Mouse (Mus musculus) skeletal muscle tissue, adult 2 months (tissue): ENCODE data around the gene Lbhd1.
"Not testable (repeated sequence)": the region's sequence is repeated elsewhere in the genome, so short reads cannot be mapped to it uniquely, and the experiment has no call there.

Experiments
- DNase-seq: peaks from one replicate; pipeline ENCODE4 v3.0.0-alpha.2; 2012; ENCODE audit warnings: low read depth, low spot score

Lbhd1 gene

DNA sequence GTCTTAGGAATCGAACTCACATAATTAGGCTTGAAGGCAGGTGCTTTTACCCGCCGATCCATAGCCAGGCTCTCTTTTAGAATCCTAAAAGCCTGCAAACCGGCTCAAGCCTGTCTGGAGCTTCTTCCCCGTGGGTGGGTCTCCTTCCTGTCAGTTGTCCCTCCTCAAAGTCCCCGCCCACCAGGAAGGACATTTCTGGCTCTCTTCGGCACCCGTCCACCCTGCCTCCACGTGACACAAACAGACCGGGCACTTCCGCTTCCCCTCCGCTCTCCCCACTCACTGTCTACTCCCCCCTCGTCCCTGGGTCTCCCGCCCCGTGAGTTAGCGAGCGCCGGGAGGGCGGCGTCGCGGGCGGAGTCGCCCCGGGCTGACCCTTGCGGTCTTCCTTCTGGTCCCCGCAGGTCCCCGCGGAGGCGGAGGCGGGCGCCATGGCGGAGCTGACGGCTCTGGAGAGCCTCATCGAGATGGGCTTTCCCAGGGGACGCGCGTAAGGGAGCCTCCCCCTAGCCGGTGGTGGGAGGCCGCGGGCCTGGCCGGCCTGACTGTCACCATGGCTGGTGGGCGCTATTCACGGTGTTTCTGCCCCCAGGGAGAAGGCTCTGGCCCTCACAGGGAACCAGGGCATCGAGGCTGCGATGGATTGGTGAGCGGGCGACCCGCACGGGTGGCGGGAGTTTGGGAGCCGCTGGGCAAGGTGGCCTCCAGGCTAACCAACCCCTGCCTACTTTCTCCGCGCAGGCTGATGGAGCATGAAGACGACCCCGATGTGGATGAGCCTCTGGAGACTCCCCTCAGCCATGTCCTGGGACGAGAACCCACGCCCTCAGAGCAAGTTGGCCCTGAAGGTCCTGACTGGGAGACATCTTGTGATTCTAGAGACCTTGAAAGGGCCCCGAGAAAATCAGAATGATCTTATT lies 12.0 kb upstream of the Lbhd1 start, which contains the start of gene Ubxn1:
Gene Ubxn1, plus strand, starts transcription at position 230 of the 920 bp plus-strand sequence.
- peak; percentile 96 for DNase-seq

DNA sequence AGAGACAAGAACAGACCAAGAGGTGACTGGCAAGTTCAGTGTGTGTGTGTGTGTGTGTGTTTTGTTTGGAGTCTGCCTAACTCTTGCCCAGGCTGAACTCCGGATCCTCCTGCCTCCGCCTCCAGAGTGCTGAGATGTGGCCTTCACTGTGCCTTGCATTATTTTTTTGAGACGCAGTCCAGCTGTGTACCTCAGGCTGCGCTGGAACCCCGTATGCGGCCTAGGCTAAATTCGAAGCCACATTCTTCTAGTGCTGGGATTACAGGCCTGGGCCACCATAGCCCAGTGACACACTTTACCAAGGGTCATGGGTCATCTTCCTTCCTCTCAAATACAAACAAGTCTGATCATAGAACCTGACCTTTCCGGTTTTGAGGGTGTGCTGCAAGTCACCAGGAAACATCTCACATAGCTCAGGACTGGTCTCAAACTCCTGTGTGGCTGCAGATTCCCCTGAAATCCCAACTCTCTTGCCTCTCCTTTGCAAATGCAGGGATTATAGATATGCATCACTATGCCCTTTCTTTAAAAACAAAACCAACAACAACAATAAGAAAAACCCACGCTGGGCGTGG lies 11.2 kb upstream of the Lbhd1 start:
- DNase-seq, result no peak

DNA sequence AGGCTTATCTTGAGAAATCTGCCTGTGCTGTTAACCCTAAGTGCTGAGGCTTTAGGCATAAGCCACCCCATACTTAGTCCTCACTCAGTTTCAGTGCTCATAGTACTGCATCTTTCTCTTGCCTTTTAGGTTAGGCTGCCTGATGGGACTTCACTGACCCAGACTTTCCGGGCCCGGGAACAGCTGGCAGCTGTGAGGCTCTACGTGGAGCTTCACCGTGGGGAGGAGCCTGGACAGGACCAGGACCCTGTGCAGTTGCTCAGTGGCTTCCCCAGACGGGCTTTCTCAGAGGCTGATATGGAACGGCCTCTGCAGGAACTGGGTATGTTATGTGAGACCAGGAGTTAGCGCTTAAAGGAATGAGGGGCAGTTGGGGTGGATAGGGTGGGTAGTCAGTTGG lies 8.5 kb upstream of the Lbhd1 start:
- no peak for DNase-seq

DNA sequence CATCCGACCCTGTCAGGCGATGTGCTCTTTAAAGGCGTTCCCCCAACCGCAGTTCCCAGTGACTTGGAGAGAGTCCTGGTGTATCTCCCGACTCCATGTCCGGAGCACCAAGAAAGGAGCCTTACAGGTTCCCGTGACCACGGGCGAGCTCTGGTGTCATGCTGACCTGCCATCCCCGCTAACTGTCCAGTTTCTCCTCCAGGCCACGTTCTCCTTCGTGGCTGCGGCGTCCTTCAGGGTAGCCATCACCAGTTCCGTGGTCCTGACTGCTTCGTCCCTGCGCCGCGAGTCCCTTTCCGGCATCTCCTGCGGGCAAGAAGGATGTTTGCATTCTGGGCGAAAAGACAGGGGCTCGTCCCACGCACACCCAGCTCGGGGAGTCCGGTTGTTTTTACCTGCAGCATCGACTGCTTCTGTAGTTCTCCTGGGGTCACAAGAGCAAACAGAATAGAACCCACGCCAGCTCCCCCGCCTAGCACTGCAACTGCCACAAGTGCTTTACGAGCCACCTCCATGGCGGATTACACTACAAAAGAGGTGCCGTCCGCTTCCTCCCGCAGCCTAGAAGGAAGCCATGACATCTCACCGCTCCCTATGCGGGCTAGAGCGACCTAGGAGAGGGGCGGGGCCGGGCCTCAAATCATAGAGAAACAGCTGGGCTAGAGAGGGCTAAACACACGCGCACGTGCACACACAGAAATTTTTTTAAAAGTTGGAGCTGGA lies 3.1 kb upstream of the Lbhd1 start, which contains the start of gene Uqcc3:
Gene Uqcc3, minus strand, starts transcription at position 613 of the 723 bp plus-strand sequence.
- DNase-seq, result peak; percentile 71

DNA sequence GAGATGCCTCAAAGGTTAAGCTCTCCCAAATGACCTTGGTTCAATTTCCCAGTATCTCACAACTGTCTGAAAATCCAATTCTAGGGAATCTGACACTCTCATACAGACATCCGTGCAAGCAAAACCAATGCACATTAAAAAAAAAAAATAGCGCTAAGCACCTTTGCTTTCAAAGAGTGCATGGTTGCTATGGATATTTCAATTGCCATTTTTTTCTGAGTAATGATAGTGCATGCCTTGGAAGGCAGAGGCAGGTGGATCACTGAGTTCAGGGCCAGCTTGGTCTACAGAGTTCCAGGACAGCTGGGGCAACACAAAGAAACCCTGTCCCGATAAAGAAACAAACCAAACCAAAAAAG lies 2.5 kb upstream of the Lbhd1 start:
- no peak for DNase-seq

DNA sequence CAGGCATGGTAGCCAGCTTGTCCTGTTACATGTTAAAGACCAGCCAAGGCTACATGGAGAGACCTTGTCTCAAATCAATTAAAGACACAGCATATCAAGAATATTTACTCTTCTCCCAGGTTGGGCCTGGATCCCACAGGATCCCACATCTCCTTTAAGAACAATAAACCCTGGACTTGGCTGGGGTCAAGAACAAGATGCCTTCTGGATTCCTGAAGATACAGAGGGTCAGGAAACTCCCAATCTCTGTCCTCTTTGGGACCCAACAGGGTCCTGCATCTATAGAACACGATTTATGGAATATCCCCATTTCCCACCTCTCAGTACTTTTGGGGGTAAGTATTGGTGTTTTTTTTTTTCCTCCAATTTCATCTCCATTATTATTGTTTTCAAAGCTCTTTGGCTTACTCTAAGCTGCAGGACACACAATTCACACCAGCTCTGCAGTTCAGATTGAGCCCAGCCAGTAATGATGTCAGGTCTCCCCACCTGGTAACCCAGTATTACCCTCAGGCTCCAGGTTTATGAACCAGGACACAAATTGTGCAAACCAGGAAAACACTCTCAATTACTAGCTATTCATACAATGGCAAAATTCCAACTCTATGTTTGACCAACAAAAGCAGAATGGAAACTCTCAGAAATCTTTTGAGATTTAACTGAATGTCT lies 3.5 kb downstream of the Lbhd1 start:
- no peak for DNase-seq

DNA sequence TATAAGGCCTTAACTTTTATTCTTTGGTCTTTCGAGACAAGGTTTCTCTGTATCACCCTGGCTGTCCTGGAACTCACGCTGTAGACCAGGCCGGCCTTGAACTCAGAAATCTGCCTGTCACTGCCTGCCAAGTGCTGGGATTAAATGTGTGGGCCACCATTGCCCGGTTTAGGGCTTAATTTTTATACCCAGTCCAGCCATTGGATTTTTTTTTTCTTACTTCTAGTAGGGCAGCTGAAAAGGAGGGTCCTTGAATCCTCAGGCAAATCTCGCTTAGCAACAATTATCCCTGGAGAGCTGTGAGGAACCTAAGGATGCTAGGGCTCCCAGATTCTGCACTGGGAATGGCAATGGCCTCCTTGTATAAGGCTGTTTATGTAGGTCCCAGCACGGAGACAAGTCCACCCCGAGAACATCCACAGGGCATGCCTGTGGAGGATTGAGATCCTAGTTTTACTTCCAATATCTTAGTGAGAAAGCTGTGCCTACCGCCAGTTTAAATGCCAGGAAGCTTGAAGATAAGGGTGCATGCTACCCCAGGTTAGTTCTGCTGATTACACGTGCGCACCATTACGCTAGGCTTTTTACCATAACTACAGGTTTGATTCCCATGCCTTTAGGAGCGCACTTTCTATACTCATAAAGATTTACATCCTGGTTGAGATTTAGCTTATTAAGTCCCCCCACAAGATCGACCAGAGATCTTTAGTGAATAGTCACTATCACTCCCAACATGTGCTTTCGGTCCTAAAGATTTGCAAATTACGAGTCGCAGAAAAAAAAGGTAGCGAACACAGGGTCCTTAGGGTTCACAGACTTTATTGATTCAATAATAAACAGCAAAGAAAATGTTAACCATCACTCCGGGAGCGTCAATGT lies 4.3 kb downstream of the Lbhd1 start:
- no peak for DNase-seq

DNA sequence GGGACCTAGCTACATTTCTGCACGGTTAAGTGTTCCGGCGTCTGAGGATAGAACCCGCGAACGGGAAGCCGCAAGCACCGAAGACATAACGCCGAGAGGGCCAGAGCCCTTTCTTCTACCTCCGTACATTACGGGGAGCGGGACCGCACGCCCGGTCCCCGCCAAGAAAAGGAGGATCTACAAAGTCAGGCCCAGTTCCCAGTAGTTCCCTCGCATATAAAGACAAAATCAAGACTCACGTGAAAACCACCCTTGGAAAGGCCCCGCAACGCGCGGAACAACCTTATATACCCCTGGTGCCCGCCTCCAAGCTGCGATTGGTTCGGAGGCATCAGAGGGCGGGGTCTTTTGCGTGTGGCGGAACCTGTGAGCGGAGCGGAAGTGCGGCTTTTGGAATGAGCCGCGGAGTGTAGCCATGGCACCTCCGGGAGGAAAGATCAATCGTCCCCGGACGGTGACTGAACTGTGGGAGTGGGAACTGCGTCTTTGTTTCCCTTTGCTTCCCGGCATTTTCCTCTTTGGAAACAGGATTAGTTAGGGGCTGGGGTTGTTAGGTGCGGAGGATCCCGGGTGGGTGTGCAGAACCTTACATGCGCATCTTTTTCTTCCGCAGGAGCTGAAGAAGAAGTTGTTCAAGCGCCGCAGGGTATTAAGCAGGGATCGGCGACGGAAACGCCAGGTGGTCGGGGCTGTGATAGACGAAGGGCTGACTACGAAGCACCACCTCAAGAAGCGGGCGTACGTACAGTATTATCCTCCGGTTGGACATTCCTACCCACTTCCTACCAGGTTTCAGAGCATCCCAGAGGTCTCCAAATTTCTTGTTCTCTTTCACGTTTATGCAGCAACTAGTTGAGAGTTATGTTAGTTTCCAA lies 5.2 kb downstream of the Lbhd1 start, which contains the start of the genes 1810009A15Rik and Gm49416:
Gene 1810009A15Rik, plus strand, starts transcription at position 343 of the 875 bp plus-strand sequence.
Gene Gm49416, plus strand, starts transcription at position 416 of the 875 bp plus-strand sequence.
- DNase-seq, result peak; percentile 94

DNA sequence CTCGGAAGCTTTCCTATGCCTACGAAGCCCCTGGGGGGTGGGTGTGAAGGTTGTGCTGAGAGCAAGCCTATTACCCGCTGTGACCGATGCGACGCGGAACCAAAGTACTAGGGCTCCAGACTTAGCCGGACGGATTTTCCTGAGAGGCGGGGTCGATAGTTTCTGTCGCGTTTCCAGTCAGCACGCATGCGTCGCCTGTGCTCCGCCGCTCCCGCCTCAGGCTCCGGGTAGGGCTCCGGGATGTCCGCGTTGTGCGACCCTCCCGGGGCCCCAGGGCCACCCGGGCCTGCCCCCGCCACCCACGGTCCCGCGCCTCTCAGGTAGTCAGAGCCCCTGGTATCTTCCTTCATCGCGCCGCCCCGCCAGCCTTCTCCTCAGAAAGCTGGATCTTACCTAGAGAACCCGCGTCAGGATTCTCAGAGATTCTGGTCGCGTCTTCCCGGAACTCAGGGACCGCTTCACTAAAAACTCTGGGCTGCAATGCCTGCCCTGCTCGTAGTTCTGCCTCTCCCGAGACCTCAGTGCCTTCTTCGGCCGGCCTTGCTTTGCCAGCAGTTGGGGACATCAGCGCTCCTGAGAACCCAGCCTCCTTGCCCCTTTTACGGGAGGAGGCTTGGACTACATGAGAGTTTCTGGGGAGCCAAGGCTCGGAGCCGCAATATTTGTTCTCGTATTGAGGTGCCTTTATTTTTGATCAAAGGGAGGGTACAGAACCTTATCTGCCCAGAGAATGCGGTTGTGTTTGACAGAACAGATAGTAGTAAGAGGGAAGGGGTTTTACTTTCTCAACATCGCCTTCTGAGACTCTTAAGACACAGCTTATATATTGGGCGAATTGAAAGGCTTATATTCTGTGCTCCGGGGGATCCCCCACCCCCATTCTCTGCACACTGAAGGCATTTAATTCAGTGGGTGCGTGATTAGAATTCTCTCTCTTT lies 9.6 kb downstream of the Lbhd1 start, which contains the start of gene Ints5:
Gene Ints5, plus strand, starts transcription at position 177 of the 938 bp plus-strand sequence.
- peak; percentile 70 for DNase-seq

DNA sequence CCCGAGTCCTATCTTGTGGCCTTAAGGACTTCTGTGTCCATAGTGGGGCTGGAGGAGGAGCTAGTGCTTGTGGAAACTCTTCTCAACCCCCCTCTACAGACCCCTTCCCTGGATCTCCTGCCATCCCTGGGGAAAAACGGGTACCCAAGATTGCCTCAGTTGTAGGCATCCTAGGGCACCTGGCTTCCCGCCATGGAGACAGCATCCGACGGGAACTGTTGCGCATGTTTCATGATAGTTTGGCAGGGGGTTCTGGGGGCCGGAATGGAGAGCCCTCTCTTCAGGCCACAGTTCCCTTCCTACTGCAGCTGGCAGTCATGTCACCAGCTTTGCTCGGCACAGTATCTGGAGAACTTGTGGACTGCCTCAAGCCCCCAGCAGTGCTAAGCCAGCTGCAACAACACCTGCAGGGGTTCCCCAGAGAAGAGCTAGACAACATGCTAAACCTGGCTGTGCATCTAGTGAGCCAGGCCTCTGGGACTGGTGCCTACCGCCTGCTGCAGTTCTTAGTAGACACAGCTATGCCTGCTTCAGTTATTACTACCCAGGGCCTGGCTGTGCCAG lies 11.9 kb downstream of the Lbhd1 start:
- no peak for DNase-seq

DNA sequence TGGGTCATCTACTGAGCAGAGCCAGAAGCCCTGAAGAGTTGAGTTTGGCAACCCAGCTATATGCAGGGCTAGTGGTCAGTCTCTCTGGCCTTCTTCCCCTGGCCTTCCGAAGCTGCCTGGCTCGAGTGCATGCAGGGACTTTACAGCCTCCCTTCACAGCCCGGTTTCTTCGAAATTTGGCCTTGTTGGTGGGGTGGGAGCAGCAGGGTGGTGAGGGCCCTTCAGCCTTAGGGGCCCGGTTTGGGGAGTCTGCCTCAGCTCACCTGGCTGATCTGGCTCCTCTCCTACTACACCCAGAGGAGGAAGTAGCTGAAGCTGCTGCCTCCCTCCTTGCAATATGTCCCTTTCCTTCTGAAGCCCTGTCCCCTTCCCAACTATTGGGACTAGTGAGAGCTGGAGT lies 12.7 kb downstream of the Lbhd1 start:
- DNase-seq, result not testable (repeated sequence)

DNA sequence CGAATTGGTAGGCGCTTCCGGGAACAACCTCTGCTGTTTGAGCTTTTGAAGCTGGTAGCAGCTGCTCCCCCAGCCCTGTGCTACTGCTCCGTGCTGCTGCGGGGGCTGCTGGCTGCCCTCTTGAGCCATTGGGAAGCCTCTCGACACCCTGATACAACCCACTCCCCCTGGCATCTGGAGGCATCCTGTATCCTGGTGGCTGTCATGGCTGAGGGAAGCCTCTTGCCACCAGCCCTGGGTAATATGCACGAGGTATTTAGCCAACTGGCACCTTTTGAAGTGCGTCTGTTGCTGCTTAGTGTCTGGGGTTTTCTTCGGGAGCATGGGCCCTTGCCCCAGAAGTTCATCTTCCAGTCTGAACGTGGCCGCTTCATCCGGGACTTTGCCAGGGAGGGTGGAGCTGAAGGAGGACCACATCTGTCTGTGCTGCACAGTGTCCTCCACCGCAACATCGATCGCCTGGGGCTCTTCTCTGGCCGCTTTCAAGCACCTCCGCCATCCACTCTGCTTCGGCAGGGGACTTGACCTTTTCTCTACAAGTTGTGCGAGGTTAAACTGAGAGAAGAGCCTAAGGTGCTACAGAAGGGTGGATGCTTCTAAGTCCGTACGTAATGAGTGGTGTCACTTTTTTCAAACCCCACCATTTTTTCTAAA lies 13.8 kb downstream of the Lbhd1 start:
- not testable (repeated sequence) for DNase-seq

DNA sequence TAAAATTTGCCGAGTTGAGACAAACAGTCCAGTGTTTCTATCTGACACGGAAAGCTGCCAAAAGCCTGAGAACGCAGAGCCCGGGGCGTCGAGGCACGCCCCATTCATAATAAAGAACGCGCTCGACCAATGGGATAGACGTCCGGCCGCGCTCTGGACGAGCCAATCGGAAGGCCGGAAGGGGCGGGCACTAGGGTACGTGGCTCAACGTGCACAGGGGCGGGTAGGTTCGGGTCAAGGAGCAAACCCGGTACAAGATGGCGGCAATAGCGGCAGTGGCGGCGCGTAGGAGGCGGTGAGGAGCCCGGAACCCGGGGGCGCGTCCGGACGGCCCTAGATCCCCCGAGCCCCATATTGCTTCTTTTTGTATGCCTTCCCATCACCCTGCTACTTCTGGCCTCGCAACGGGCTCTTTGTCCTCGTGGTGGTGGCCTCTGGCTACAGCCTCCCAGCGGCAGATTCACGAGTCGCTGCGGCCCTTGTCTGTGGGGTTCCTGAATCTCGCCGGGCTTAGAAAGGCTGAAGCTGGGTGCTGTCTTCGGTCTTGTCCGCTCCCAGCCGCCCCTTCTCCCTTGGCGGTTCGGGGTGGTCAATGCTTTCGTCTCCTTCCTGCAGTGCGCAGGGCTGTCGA lies 14.4 kb downstream of the Lbhd1 start, which contains the start of gene Ganab:
Gene Ganab, plus strand, starts transcription at position 207 of the 631 bp plus-strand sequence.
- peak; percentile 92 for DNase-seq

DNA sequence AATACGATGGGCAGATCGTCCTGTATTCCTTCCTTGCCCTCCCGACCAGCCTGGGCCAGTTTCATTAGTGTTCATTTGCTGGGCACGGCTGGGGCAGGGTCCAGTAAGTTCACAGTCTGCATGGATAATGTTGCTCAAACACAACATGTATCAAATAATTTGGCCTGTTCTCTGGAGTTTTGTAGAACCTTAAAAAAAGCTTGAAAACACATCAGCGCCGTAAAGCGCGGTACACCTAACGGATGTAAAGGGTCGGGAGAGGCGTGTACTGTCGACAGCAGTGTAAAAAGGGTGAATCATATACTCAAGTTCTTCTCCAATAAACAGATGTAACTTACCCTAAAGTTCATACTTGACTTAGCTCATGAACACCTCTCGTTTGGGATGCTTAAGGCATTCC lies 15.0 kb downstream of the Lbhd1 start:
- DNase-seq, result no peak

DNA sequence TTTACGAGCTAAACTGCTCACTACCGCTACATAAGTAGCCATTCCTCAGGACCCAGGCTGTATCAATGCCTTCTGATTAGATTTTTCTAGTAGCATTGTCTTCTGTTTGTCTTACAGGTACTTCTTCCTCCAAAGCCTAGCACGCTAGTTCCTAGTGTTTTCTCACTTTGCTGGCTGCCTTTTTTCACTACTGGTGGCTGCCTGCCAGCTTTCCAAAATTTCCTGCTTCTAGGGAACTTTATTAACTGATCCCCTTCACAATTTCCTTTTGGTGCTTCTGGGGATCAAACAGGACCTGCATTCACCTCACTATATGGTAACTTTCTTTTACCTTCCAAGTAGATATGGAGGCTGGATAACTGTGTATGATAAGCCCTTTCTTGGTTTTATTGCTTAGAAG lies 15.5 kb downstream of the Lbhd1 start:
- DNase-seq, result no peak

DNA sequence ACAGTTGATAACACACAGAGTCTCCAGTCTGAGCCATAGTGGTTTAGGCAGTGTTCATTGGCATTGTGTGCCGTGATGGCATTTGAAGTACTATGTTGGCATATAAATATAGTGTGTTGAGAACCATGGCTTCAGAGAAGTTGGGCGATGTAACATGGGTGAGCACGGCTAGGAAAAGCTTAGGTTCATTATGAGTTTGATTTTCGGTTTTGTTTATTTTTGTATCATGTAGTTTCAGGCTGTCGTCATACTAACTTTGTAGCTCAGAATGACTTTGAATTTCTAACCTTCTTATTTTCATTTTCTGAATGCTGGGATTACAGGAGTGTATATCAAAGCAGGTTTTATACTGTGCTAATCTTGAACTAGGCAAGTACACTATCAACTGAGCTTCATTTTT lies 19.9 kb downstream of the Lbhd1 start:
- no peak for DNase-seq

DNA sequence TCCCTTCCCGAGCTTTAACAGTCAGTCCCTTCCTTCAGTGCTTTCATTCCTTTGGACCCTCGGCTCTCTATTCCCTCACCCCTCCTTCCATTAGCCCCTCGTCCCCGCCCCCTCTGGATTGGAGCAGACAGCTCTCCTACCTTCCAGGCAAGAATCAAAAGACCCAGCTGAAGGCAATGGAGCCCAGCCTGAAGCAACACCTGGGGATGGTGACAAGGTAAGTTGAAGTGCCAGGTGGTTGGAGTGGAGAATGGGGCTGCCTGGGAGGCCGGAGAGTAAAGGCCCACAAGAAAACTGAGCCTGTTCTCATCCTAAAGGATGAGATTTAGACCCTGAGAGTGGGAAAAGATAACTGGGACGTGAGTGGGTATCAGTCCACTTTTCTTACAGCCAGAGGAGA lies 25.0 kb downstream of the Lbhd1 start:
- no peak for DNase-seq
